Mouse (Mus musculus) G1E (cell line): ENCODE measurements around the gene Crim1.

Source experiments
- CTCF ChIP-seq: IDR thresholded peaks from 2 replicates; pipeline ENCODE4 v1.5.1; 2012; ENCODE audit warnings: low read depth, low read length, inconsistent platforms, mixed read lengths
- GATA1 ChIP-seq: IDR thresholded peaks from 2 replicates; pipeline ENCODE4 v1.6.1; 2012; ENCODE audit warnings: borderline replicate concordance, low read length, inconsistent platforms, mixed read lengths
- TAL1 ChIP-seq: conservative IDR thresholded peaks from 2 replicates; pipeline ENCODE4 v1.6.1; 2012; ENCODE audit warnings: low read depth, low read length, inconsistent platforms, mixed read lengths

GRCm38 (mm10) chr17:78382321-78382720 is 182.3 kb downstream of the Crim1 start:
- TF ChIP-seq GATA1, result no peak
- no peak for TF ChIP-seq CTCF
- TF ChIP-seq TAL1, result no peak
